Mouse (Mus musculus): ENCODE data around the gene Cd151.

The Cd151 gene

DNA sequence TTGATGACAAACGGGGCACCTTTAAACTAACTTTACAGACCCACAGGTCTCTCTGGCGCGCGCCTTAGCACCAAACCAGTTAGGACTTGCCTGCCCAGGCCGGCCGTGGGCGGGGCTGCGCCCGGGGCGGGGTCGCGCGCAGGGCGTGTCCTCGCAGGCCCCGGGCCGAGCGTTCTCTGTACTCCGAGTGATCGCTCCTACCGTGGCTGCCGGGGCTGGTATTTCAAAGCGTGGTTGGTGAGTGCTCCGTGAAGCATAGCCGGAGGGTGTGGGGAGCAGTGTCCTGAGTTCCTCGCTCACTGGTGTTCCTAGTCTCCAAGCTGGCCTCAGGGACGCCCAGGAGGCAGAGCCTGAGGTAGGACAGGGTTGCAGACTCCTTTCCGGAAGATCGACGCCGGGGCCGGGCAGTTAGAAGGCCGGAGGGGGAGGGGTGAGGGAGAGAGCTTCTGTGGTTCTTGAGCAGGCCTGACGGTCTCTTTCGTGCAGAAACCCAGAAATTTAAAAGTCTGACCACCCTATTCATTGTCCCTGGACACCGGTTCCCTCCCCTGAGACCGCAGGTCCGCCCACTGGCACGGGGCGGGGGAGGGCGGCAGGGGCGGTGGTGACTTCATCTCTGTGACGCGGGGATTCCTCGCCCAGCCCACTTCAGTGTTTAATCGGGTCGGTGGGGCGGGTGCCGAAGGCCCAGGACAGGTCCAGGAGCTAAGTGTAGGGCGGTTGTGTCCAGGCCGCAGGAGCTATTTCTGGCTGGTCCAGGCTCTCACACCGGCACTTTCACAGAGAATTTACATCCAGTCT, at the start of gene Cd151:
Gene Cd151, plus strand, starts transcription at position 163 of the 801 bp plus-strand sequence.
- peak; percentile 85 for DNase-seq (ENCODE audit: low spot score)

GRCm38 (mm10) chr7:141417731-141418681, 49.2 kb upstream of the Cd151 start:
- DNase-seq (ENCODE audit: low spot score), result no peak

GRCm38 (mm10) chr7:141418970-141419369, 48.2 kb upstream of the Cd151 start:
- DNase-seq (ENCODE audit: low spot score), result no peak

DNA sequence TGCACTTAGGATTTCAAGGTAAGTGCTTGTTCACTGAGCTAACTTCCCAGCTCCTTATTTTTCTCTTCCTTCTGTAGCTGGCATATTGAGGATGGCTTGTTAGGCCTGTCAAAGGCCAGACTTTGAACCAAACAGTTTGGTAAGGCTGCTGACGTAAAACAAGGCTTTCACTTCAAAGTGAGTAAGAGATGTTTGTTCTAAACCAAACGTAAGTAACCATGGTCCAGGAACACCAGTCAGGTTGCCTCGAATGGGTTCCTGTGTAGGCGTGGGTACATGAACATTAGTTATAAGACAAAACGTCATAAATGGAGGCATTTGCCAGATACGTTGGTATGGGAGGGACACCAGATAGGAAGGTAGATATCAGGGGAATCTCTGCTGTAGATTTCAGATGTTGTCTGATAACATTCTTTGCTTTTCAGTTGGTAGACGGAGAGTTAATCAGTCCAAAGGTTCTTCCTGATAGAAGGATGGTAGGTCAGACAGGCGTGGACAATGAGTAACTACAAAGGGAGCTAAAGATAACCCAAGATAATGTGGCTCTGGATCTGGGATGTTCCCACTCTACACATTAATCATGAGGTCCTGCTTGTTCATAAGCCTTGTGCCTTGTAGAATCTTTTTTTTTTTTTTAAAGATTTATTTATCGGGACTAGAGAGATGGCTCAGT, 47.0 kb upstream of the Cd151 start:
- DNase-seq (ENCODE audit: low spot score), result no peak

DNA sequence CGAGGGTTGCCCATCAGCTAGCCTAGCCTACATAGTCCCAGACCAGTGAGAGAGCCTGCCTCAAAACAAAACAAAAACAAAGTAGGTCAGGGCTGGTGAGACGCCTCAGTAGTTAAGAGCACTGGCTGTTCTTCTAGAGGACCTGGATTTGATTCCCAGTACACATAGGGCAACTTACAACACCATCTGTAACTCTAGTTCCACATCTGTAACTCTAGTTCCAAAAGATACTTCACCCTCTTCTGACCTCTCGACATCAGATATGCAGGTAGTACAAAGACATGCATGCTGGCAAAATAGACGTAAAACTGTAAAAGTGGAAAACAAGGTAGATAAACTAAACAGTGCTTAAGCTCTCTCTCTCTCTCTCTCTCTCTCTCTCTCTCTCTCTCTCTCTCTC, 43.4 kb upstream of the Cd151 start:
- no peak for DNase-seq (ENCODE audit: low spot score)

GRCm38 (mm10) chr7:141426948-141427730, 40.1 kb upstream of the Cd151 start:
- no peak for DNase-seq (ENCODE audit: low spot score)

GRCm38 (mm10) chr7:141428701-141429100, 38.5 kb upstream of the Cd151 start:
- no peak for DNase-seq (ENCODE audit: low spot score)

DNA sequence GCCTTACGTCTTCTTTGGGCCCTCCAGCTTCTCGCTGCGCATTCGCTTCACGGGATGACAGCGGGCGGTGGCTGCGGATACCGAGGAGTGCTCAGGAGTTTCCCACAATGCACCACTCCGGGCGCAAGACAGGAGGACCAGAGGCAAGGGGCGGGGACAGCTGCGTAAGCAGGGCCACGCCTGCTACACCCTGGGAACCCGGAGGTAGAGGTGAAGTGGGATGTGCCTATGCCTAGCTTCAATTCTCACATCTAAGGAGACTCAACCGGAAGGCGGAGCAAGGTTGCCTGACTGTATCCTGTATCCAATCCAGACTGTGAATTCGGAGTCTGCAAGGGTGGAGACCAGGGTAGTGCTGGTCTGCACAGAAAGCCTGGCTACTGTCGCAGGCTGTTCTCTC, 37.9 kb upstream of the Cd151 start, which contains the start of gene Cend1:
Gene Cend1, minus strand, starts transcription at position 182 of the 400 bp plus-strand sequence.
- DNase-seq (ENCODE audit: low spot score), result peak; percentile 58

- DNase-seq (ENCODE audit: low spot score), result no peak
Measured at GRCm38 (mm10) chr7:141429840-141430584, 37.2 kb upstream of the Cd151 start.

DNA sequence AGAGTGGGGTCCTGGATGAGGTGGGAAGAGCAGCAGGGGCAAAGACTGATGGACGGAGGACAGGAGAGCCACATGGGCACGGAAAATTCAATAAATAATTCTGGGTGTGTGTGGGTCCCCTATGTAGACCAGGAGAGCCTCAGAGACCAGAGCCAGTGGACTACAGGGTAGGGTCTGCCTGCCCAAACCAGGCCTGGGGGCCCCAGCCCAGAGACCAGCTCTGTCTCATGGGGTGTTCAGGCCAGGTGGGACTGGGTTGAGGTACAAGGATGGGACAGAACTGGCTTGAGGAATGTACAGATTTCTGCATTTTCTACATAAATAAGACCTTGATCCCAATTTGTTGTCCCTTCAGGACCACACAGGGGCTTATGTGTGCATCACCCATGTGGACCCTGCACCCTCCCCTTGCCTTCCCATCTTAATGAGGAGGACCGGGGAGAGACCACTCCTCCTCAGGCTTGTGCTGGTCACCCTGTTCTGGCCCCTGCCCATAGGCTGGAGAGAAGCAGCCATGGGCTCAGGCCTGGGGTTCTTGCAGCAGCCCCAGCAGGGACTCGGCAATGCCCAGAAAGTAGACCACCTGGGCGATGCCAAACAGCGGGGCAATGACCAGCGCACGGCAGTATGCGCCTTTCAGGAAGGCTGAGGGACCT, 36.5 kb upstream of the Cd151 start:
- DNase-seq (ENCODE audit: low spot score), result no peak

DNA sequence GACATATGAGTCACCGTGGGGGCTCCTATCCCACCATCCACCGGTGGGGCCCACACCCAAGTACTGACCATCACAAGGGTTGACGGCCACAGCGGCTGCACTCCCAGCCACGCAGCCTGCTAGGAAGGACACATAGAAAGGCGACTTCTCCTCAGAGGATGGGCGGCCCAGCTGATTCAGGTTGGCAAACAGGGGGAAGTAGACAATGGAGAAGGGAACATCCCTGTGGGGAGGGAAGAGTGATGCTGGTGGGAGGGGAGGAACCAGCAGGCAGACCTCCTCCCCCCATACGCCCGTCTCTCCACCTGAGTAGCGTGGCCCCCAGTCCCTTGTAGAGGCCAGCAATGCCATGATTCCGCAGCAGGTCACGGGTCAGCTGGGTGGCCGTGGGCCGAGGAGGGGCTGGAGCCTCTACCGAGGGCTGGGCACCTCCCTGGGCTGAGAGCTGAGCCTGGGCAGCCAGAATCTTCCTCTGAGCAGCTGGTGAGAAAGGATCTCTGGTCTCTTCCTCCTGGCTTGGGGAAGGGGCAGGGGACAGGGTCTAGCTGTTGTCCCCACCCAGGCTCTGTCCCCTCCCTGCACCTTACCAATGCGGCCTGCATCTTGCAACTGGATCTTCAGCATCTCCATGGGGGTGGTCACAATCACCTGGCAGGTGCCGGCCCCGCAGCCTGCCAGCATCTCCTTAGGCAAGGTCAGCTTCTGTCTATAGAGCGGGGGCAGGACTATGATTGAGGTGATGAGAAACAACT, 35.6 kb upstream of the Cd151 start:
- no peak for DNase-seq (ENCODE audit: low spot score)

- DNase-seq (ENCODE audit: low spot score), result no peak
Measured at GRCm38 (mm10) chr7:141432186-141432611, 35.0 kb upstream of the Cd151 start.

DNA sequence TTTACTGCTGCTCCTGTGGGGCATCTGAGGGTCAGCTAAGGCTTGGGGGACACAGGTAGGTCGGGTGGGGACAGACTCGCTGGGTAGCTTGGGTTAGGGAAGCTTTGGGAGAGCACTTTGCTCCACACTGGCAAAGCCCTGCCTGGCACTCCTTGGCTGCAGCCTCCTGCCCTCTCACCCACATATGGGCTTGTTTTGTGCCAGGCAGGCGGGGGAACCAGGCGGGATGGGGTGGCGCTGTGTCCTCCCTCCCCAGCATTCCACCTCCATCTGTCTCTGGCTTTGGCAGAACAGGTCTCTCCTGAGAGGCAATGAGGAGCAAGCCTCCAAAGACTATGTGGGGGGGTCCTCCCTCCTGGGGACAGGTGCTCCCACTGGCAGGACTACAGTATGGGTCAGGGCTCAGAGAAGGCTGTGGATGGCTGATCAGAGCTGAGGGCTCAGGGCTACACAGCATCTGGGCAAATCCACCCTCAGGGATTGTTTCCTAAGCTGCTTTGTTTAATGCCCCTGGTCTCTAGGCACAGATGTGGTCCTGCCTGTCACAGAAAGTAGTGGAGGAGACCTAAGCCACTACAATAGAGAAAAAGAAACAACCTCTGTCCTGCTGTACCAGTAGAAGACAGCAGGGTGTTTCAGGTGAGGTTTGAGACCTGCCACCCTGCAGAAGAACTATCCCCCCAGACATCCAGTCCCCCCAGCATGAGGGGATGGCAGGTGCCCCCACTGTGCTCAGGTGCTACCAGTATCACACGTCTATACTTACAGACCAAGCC, 34.3 kb upstream of the Cd151 start:
- DNase-seq (ENCODE audit: low spot score), result no peak

DNA sequence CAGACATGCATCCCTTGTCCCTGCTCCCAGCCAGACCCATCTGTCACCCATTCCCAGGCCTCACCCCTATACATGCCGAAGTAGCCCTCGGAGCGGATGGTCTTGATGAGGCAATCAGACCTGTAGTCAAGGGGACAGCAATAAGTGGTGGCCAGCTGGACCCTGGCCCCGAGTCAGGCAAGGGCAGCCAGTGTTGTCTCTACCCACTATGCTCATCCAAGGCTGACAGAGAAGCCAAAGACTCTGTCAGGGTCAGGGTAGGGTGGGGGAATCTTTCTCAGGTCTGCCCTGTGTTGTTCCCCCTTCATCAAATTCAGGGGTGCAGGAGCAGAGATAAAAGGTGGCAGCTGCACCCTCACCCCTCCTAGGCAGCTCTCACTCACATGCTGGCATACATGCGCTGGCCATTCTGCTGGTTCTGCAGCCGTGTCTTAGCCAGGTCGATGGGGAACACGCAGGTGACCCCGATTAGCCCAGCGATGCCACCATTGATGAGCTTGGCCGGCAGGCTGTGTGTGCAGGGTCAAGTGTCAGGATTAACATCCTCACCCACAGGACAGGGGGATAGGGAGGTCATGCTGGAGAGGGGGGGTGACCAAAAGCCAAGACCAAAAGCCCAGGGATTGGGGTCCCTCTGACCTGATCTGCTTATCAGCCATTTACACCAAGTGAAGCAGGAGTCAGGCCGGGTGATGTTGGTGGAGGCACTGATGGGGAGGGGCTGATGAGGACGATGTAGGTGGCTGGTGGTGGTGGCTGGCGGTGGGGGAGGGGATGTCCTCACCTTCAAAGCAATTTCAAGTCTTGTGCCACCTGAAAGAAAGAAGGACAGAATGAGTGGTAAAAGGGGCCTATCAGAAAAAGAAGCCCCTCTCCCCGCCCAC, 33.4 kb upstream of the Cd151 start:
- DNase-seq (ENCODE audit: low spot score), result no peak

GRCm38 (mm10) chr7:141434464-141434863, 32.7 kb upstream of the Cd151 start:
- no peak for DNase-seq (ENCODE audit: low spot score)

DNA sequence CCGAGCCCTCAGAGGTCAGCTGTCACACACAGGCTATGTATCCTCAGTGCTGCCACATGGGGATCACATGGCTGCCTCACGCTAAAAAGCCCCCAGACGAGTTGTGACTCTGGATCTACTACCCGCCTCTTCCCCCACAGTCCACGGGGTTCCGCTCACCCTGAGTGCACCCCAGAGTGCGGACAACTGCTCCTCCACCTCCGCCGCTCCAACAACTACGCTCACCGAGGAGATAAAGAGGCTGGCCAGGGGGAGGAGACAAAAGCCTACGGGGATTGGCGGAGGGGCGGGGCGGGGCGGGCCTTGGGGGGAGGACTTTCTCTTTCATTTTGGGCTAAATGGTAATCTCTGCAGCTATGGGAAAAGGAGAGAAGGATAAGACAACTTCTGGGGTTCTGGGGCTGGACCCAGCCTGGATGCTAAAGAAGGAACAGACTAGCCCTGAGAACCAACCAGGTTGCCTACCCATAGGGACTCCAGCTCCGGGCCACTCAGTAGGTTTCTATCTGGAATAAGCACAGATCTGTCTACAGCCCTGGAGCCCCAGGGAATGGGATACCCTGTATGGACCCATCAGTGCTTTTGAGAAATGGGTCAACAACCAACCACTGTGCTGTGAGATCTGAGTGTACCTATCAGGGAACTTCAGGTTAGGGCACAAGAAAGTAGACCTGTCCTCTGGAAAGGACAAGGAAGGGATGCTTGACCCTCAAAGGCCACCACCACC, 31.9 kb upstream of the Cd151 start:
- no peak for DNase-seq (ENCODE audit: low spot score)
